Mouse (Mus musculus): ENCODE results near the gene Inpp5e. TPM values are rescaled to one million over a fixed set of nuclear protein-coding genes. Genes with fewer than 3 reads are reported as not detected.

Gene Inpp5e
- total and polyA plus RNA-seq, 3 experiments = 7.6 to 23.0 (median 16.0) TPM

- TF ChIP-seq GATA2 (IDR thresholded peaks at IDR 0.05; ENCODE audit: borderline replicate concordance, low read depth, low read length) = no peak
- TF ChIP-seq GATA1 (IDR thresholded peaks at IDR 0.05; ENCODE audit: borderline replicate concordance, low read length) = no peak
- Histone ChIP-seq H3K4me1 (ENCODE audit: insufficient read depth, low read depth, low read length) (peaks cover 44% of the 10 kb centered on the region), H3K36me3 (replicated peaks) (peaks cover 42% of the 10 kb centered on the region), H3K4me3 (ENCODE audit: low read depth, low read length) (peak overlapping the region; percentile 97), H3K27me3 (ENCODE audit: insufficient read depth, low read length) (no peaks in the 10 kb centered on the region), H3K9me3 (replicated peaks) (no peaks in the 10 kb centered on the region)
- ATAC-seq (ENCODE audit: extremely low read depth, insufficient number of reproducible peaks, low FRiP score, poor library complexity, severe bottlenecking) (peak; percentile 40), DNase-seq (ENCODE audit: low spot score) (peak; percentile 83)
These were observed 36.9 kb upstream of the Inpp5e start for GRCm38 (mm10) chr2:26445666-26446445.

GRCm38 (mm10) chr2:26444946-26445665 lies 36.1 kb upstream of the Inpp5e start, which contains the start of gene Sec16a:
Gene Sec16a (minus strand): TSS chr2:26445216.
- Histone ChIP-seq H3K36me3 (replicated peaks) (peaks cover 46% of the 10 kb centered on the region), H3K4me3 (ENCODE audit: low read depth, low read length) (peak within 1 kb of the TSS; percentile 97), H3K4me1 (ENCODE audit: insufficient read depth, low read depth, low read length) (peaks cover 44% of the 10 kb centered on the region), H3K27me3 (ENCODE audit: insufficient read depth, low read length) (no peaks in the 10 kb centered on the region), H3K9me3 (replicated peaks) (no peaks in the 10 kb centered on the region)
- ATAC-seq (ENCODE audit: extremely low read depth, insufficient number of reproducible peaks, low FRiP score, poor library complexity, severe bottlenecking) = peak; percentile 88
- DNase-seq (ENCODE audit: low spot score) = peak; percentile 91
- no peak for TF ChIP-seq GATA1 (IDR thresholded peaks at IDR 0.05; ENCODE audit: borderline replicate concordance, low read length)
- no peak for TF ChIP-seq GATA2 (IDR thresholded peaks at IDR 0.05; ENCODE audit: borderline replicate concordance, low read depth, low read length)
- no peak for TF ChIP-seq CTCF (IDR thresholded peaks at IDR 0.05; ENCODE audit: low read depth, low read length)
- no peak for TF ChIP-seq POLR2AphosphoS5 (IDR thresholded peaks at IDR 0.05; ENCODE audit: insufficient replicate concordance, low read depth, low read length)
- TF ChIP-seq TAL1 (conservative IDR thresholded peaks at IDR 0.05; ENCODE audit: low read depth, low read length) = no peak

DNA sequence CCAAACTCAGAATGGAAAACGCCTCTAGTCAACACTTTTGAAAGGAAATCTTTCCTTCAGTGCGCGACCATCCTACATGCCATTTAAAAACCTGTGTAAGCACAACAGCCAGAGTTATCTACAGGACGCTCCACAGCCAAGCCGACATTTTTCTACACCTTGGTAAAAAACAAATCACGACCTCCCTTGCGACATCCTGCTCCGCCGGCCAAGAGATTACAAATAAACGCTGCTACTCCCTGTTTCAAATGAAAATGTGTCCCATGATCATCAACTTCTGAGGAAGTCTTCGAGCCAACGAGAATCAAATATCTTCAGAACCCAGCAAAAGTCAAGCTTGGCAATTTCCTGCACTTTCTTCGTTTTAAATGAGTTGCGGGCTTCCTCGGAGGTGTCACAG lies 35.4 kb upstream of the Inpp5e start:
- Histone ChIP-seq H3K4me3 (ENCODE audit: low read depth, low read length) (peak overlapping the region; percentile 97), H3K27me3 (ENCODE audit: insufficient read depth, low read length) (no peaks in the 10 kb centered on the region), H3K36me3 (replicated peaks) (peaks cover 49% of the 10 kb centered on the region), H3K9me3 (replicated peaks) (no peaks in the 10 kb centered on the region), H3K4me1 (ENCODE audit: insufficient read depth, low read depth, low read length) (peaks cover 48% of the 10 kb centered on the region)
- TF ChIP-seq CTCF (IDR thresholded peaks at IDR 0.05; ENCODE audit: low read depth, low read length) (no peak), GATA1 (IDR thresholded peaks at IDR 0.05; ENCODE audit: borderline replicate concordance, low read length) (no peak), TAL1 (conservative IDR thresholded peaks at IDR 0.05; ENCODE audit: low read depth, low read length) (no peak), POLR2AphosphoS5 (IDR thresholded peaks at IDR 0.05; ENCODE audit: insufficient replicate concordance, low read depth, low read length) (no peak)
- ATAC-seq (ENCODE audit: extremely low read depth, insufficient number of reproducible peaks, low FRiP score, poor library complexity, severe bottlenecking) = no peak
- no peak for DNase-seq (ENCODE audit: low spot score)

- Histone ChIP-seq H3K9me3 (replicated peaks) (no peaks in the 10 kb centered on the region), H3K4me3 (ENCODE audit: low read depth, low read length) (peak overlapping the region; percentile 97), H3K27me3 (ENCODE audit: insufficient read depth, low read length) (no peaks in the 10 kb centered on the region), H3K36me3 (replicated peaks) (peaks cover 51% of the 10 kb centered on the region), H3K4me1 (ENCODE audit: insufficient read depth, low read depth, low read length) (peaks cover 52% of the 10 kb centered on the region)
- TF ChIP-seq TAL1 (conservative IDR thresholded peaks at IDR 0.05; ENCODE audit: low read depth, low read length) (no peak), POLR2AphosphoS5 (IDR thresholded peaks at IDR 0.05; ENCODE audit: insufficient replicate concordance, low read depth, low read length) (no peak), CTCF (IDR thresholded peaks at IDR 0.05; ENCODE audit: low read depth, low read length) (no peak), GATA2 (IDR thresholded peaks at IDR 0.05; ENCODE audit: borderline replicate concordance, low read depth, low read length) (no peak), GATA1 (IDR thresholded peaks at IDR 0.05; ENCODE audit: borderline replicate concordance, low read length) (no peak)
- ATAC-seq (ENCODE audit: extremely low read depth, insufficient number of reproducible peaks, low FRiP score, poor library complexity, severe bottlenecking) (no peak), DNase-seq (ENCODE audit: low spot score) (no peak)
These were observed 34.9 kb upstream of the Inpp5e start for GRCm38 (mm10) chr2:26443876-26444275.

DNA sequence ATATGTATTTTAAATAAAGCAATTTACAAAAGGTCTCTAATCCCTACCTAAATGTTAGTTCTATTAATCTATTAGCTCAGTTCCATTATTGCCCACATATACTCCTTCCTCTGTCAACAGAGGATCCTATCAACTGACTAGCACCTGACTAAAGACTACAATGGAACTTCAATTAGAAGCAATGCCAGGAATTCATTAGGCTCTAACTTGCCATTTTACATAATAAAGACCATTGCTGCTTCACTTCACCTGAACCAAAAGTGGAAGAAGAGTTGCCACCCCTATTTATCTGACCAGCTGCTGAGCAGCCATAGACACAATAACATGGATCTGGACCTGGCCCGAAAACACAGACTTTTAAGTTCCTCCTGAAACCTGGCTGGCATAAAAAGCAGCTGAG lies 33.8 kb upstream of the Inpp5e start:
- H3K27me3 ChIP-seq (ENCODE audit: insufficient read depth, low read length) = no peaks in the 10 kb centered on the region
- no peak overlapping the region for H3K4me3 ChIP-seq (ENCODE audit: low read depth, low read length)
- ATAC-seq (ENCODE audit: extremely low read depth, insufficient number of reproducible peaks, low FRiP score, poor library complexity, severe bottlenecking) (no peak), DNase-seq (ENCODE audit: low spot score) (no peak)
- H3K4me1 ChIP-seq (ENCODE audit: insufficient read depth, low read depth, low read length) = peaks cover 57% of the 10 kb centered on the region
- no peaks in the 10 kb centered on the region for H3K9me3 ChIP-seq (replicated peaks)
- peaks cover 52% of the 10 kb centered on the region for H3K36me3 ChIP-seq (replicated peaks)
- no peak for TF ChIP-seq CTCF (IDR thresholded peaks at IDR 0.05; ENCODE audit: low read depth, low read length)
- no peak for TF ChIP-seq GATA2 (IDR thresholded peaks at IDR 0.05; ENCODE audit: borderline replicate concordance, low read depth, low read length)
- no peak for TF ChIP-seq TAL1 (conservative IDR thresholded peaks at IDR 0.05; ENCODE audit: low read depth, low read length)
- no peak for TF ChIP-seq GATA1 (IDR thresholded peaks at IDR 0.05; ENCODE audit: borderline replicate concordance, low read length)
- no peak for TF ChIP-seq POLR2AphosphoS5 (IDR thresholded peaks at IDR 0.05; ENCODE audit: insufficient replicate concordance, low read depth, low read length)

DNA sequence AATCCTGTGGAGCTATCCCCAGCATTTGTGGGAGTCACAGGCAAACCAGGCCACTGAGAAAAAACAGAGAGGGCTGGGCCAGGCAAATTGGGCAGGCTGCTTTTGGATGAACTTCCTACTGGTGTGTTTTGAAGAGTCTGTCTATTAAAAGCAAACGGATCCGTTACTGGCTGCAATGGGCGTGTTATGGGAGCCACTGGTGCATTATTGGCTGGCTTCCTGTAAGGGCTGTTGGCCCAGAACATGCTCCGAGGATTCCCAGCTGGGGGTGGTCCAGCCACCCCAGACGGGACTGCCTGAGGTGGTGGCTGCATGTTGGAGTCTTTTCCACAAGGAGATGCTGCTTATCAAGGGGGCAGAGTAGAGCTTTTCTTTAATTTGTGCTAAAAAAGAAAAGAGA lies 32.7 kb upstream of the Inpp5e start:
- Histone ChIP-seq H3K9me3 (replicated peaks) (no peaks in the 10 kb centered on the region), H3K36me3 (replicated peaks) (peaks cover 53% of the 10 kb centered on the region), H3K27me3 (ENCODE audit: insufficient read depth, low read length) (no peaks in the 10 kb centered on the region), H3K4me1 (ENCODE audit: insufficient read depth, low read depth, low read length) (peaks cover 54% of the 10 kb centered on the region), H3K4me3 (ENCODE audit: low read depth, low read length) (no peak overlapping the region)
- DNase-seq (ENCODE audit: low spot score) (no peak), ATAC-seq (ENCODE audit: extremely low read depth, insufficient number of reproducible peaks, low FRiP score, poor library complexity, severe bottlenecking) (no peak)
- TF ChIP-seq POLR2AphosphoS5 (IDR thresholded peaks at IDR 0.05; ENCODE audit: insufficient replicate concordance, low read depth, low read length) = no peak
- no peak for TF ChIP-seq GATA2 (IDR thresholded peaks at IDR 0.05; ENCODE audit: borderline replicate concordance, low read depth, low read length)
- TF ChIP-seq TAL1 (conservative IDR thresholded peaks at IDR 0.05; ENCODE audit: low read depth, low read length) = no peak
- no peak for TF ChIP-seq CTCF (IDR thresholded peaks at IDR 0.05; ENCODE audit: low read depth, low read length)
- no peak for TF ChIP-seq GATA1 (IDR thresholded peaks at IDR 0.05; ENCODE audit: borderline replicate concordance, low read length)
